Comparison of ENCODE assay signal across 25 mouse cellular contexts in the genomic region with DNA sequence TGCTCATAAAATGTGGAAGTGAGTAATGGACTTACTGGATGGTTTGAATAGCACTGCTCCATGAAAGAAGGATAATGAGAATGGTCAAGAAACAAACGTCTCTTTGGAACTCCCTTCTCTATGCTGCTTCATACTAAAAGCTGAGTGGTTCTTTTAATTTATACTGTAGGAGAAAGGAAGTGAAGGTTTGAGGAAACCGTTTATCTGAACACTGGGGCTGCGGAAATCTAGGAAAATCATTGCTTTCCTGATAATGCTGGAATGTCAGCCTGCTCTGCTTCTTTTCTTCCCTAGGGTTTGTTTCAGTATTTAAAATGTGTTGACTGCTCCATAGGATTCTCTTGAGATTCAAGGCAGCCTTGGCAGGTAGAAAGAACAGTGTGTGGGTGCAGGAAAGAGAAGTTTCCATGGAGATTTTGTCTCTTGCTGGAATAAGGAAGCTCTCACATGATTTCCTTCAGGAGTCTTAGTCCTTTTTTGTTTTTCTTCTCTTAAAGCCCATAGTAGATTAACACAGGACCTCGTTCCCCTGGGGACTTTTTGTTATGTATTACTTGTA. TPM values are rescaled to one million over a fixed set of nuclear protein-coding genes. Genes with fewer than 3 reads are reported as not detected.
DNase-seq lines count a peak whose midpoint lies in the region; ATAC-seq lines count a peak whose summit lies in the region.
"Had no signal": no experiment of that assay in that cellular context is flagged by ENCODE, and none has a peak within 500 bp of the region (broad histone marks: within the 10 kb centered on the region; RNA-seq: fewer than 3 reads in every experiment).

No protein-coding gene starts in this region.

- 7% methylated on average over 4 of the region's 4 CpGs for WGBS in heart, embryonic 16.5 days

- no peak overlapping the region for H3K4me2 ChIP-seq in heart, embryonic 16.5 days (ENCODE audit: low read depth, low read length)
- H3K4me2 ChIP-seq: forebrain, embryonic 15.5 days; hindbrain, embryonic 12.5 days; limb, embryonic 13.5 days; liver, embryonic 13.5 days; lung, embryonic 14.5 days had no signal

- ATAC-seq in heart, embryonic 16.5 days (replicated peaks; ENCODE audit: extremely low read depth, insufficient read depth, low FRiP score) = peak; percentile 28; the same call in 1 of the 2 replicates
- ATAC-seq: forebrain, embryonic 15.5 days; inflammation-experienced regulatory T-cells, adult 6 months had no signal

- H3K4me1 ChIP-seq in heart, embryonic 16.5 days (ENCODE audit: control insufficient read depth, insufficient read depth, low read length) = no peaks in the 10 kb centered on the region
- H3K4me1 ChIP-seq: forebrain, embryonic 15.5 days; hindbrain, embryonic 12.5 days; limb, embryonic 13.5 days; liver, embryonic 13.5 days had no signal

- no peak overlapping the region for H3K9ac ChIP-seq in heart, embryonic 16.5 days (ENCODE audit: low read length)
- H3K9ac ChIP-seq: forebrain, embryonic 15.5 days; hindbrain, embryonic 12.5 days; limb, embryonic 13.5 days; liver, embryonic 13.5 days; lung, embryonic 14.5 days had no signal

- H3K27ac ChIP-seq in heart, embryonic 16.5 days (ENCODE audit: low read length) = no peak overlapping the region
- H3K27ac ChIP-seq: forebrain, embryonic 15.5 days; hindbrain, embryonic 12.5 days; limb, embryonic 13.5 days; liver, embryonic 13.5 days had no signal

- intact Hi-C loops in heart, postnatal 36 days (cut with DNase I) = no loop called here

- H3K36me3 ChIP-seq in heart, embryonic 16.5 days (ENCODE audit: control insufficient read depth, insufficient read depth) = no peaks in the 10 kb centered on the region
- H3K36me3 ChIP-seq: forebrain, embryonic 15.5 days; hindbrain, embryonic 12.5 days; limb, embryonic 13.5 days; liver, embryonic 13.5 days had no signal

- no peaks in the 10 kb centered on the region for H3K9me3 ChIP-seq in heart, embryonic 16.5 days (replicated peaks; ENCODE audit: control insufficient read depth, low read length)
- H3K9me3 ChIP-seq: forebrain, embryonic 15.5 days; hindbrain, embryonic 12.5 days; limb, embryonic 13.5 days; liver, embryonic 13.5 days had no signal

- no peaks in the 10 kb centered on the region for H3K27me3 ChIP-seq in heart, embryonic 16.5 days (ENCODE audit: control insufficient read depth, insufficient read depth, low read length)
- H3K27me3 ChIP-seq: CH12.LX; forebrain, embryonic 15.5 days; hindbrain, embryonic 12.5 days; limb, embryonic 13.5 days; liver, embryonic 13.5 days had no signal

- no peak overlapping the region for H3K4me3 ChIP-seq in heart, embryonic 16.5 days (ENCODE audit: low read length)
- H3K4me3 ChIP-seq: forebrain, embryonic 15.5 days; hindbrain, embryonic 12.5 days; limb, embryonic 13.5 days; liver, embryonic 13.5 days had no signal

- DNase-seq in heart, postnatal 36 days = no peak
- DNase-seq in ES-CJ7 (ENCODE audit: low read depth, low spot score) = peak; percentile 6
- DNase-seq in brain, adult 2 months (ENCODE audit: low read depth, low spot score) = peak; percentile 79
- DNase-seq in left cerebral cortex, adult 9 months (ENCODE audit: low spot score in 2 of 2) = peak; percentile 36 to 48
- no peak for DNase-seq in cerebellum, adult 9-11 months
- no peak for DNase-seq in testis, postnatal 10 days (ENCODE audit: low spot score)
- DNase-seq in layer of hippocampus, adult 8-10 months (ENCODE audit: low spot score in 2 of 2) = no peak
- DNase-seq: adrenal gland, adult 2 months; cerebellum, postnatal 10 days; embryo, embryonic 11 days; heart, adult 11 months; heart, postnatal 10 days; kidney, adult 2 months; kidney, postnatal 14 days; liver, embryonic 13.5 days; lung, embryonic 14.5 days; lung, postnatal 36 days had no signal

RNA-seq across cellular contexts. Expression of a gene that starts 0.9 kb away (rescaled TPM):
- polyA plus RNA-seq in heart, embryonic 16.5 days (2015; fragmentation: Nextera tagmentation; extraction: Ambion mirVana) = 0.09 and 0.16 TPM in 2 replicates
- total RNA-seq in heart, postnatal 36 days (2021) = not detected
- under 1 TPM in 1 of 4 experiments, not detected in 3; 0.10 TPM for total RNA-seq in layer of hippocampus, adult 8-10 months (2022)
- total RNA-seq: adrenal gland, adult 2 months; CH12.LX; gastrocnemius, adult 8-10 months had no signal
- polyA plus RNA-seq: adrenal gland, adult 2 months; inflammation-experienced regulatory T-cells, adult 6 months; kidney, adult 2 months; stomach, embryonic 14.5 days had no signal

Comparison
In these comparisons a context has a peak if more than half of its experiments do, and no peak if none do; other contexts are left out.
1. DNase-seq: peak in ES-CJ7 (single experiment), brain, adult 2 months (single experiment) and left cerebral cortex, adult 9 months (2 of 2); none in heart, postnatal 36 days (0 of 2), cerebellum, adult 9-11 months (single experiment), testis, postnatal 10 days (single experiment) and layer of hippocampus, adult 8-10 months (0 of 2).